8 mouse cellular contexts compared by ENCODE assay signal in genomic region chr2:84733579-84734300, GRCm38 (mm10). TPM values are rescaled to one million over a fixed set of nuclear protein-coding genes. Genes with fewer than 3 reads are reported as not detected.
DNase-seq lines count a peak whose midpoint lies in the region; ATAC-seq and TF ChIP-seq lines count a peak whose summit lies in the region.

TSS of gene Ypel4 (plus strand) at chr2:84734058.

- peak within 1 kb of the TSS; percentile 77 for H3K4me2 ChIP-seq in forebrain, embryonic 14.5 days (ENCODE audit: low read length)
- peak within 1 kb of the TSS; percentile 67 for H3K4me2 ChIP-seq in hindbrain, embryonic 15.5 days
- peak within 1 kb of the TSS; percentile 74 for H3K4me2 ChIP-seq in limb, embryonic 14.5 days (replicated peaks; ENCODE audit: low read depth, low read length, severe bottlenecking)

- peak within 1 kb of the TSS; percentile 45 for H3K27ac ChIP-seq in forebrain, embryonic 14.5 days (ENCODE audit: low read depth, low read length)
- peak within 1 kb of the TSS; percentile 87 for H3K27ac ChIP-seq in hindbrain, embryonic 15.5 days (replicated peaks)
- no peak within 1 kb of the TSS; the same call in 1 of the 2 replicates for H3K27ac ChIP-seq in limb, embryonic 14.5 days (replicated peaks; ENCODE audit: low read depth, low read length)

- ATAC-seq in forebrain, embryonic 14.5 days: peak; percentile 71
- peak; percentile 82 for ATAC-seq in hindbrain, embryonic 15.5 days (ENCODE audit: low FRiP score, low read depth)
- peak; percentile 48 for ATAC-seq in limb, embryonic 14.5 days (ENCODE audit: low FRiP score, low read depth)
- peak; percentile 37; the same call in 1 of the 2 replicates for ATAC-seq in monocyte, adult 5-6 weeks (replicated peaks; ENCODE audit: insufficient number of reproducible peaks, low FRiP score, low TSS enrichment, poor library complexity, severe bottlenecking)

- H3K9ac ChIP-seq in forebrain, embryonic 14.5 days (ENCODE audit: low read length): peak within 1 kb of the TSS; percentile 68
- H3K9ac ChIP-seq in hindbrain, embryonic 15.5 days: peak within 1 kb of the TSS; percentile 83
- peak within 1 kb of the TSS; percentile 52 for H3K9ac ChIP-seq in limb, embryonic 14.5 days (ENCODE audit: low read depth, low read length, severe bottlenecking)

- no peaks in the 10 kb centered on the region for H3K9me3 ChIP-seq in forebrain, embryonic 14.5 days (replicated peaks; ENCODE audit: control insufficient read depth, low read length)
- no peaks in the 10 kb centered on the region for H3K9me3 ChIP-seq in hindbrain, embryonic 15.5 days
- no peaks in the 10 kb centered on the region for H3K9me3 ChIP-seq in limb, embryonic 14.5 days (ENCODE audit: control insufficient read depth, low read length)

- WGBS in forebrain, embryonic 14.5 days: 6% methylated on average over 8 of the region's 8 CpGs
- 3% methylated on average over 8 of the region's 8 CpGs for WGBS in hindbrain, embryonic 15.5 days
- WGBS in limb, embryonic 14.5 days: 3% methylated on average over 8 of the region's 8 CpGs

- no peaks in the 10 kb centered on the region for H3K27me3 ChIP-seq in forebrain, embryonic 14.5 days (replicated peaks; ENCODE audit: control insufficient read depth, insufficient read depth, low read length)
- H3K27me3 ChIP-seq in hindbrain, embryonic 15.5 days: no peaks in the 10 kb centered on the region
- no peaks in the 10 kb centered on the region for H3K27me3 ChIP-seq in limb, embryonic 14.5 days (ENCODE audit: control insufficient read depth, insufficient read depth, low read length)

- peak within 1 kb of the TSS; percentile 38 for H3K4me3 ChIP-seq in forebrain, embryonic 14.5 days (ENCODE audit: low read depth, low read length)
- peak within 1 kb of the TSS; percentile 66 for H3K4me3 ChIP-seq in hindbrain, embryonic 15.5 days
- H3K4me3 ChIP-seq in limb, embryonic 14.5 days (replicated peaks; ENCODE audit: low read length): peak within 1 kb of the TSS; percentile 39

- no peaks in the 10 kb centered on the region for H3K36me3 ChIP-seq in forebrain, embryonic 14.5 days (ENCODE audit: control insufficient read depth, insufficient read depth, low read length)
- H3K36me3 ChIP-seq in hindbrain, embryonic 15.5 days: no peaks in the 10 kb centered on the region
- no peaks in the 10 kb centered on the region for H3K36me3 ChIP-seq in limb, embryonic 14.5 days (ENCODE audit: control insufficient read depth, insufficient read depth, low read length)

- no peak for TF ChIP-seq POLR2A in limb, embryonic 14.5 days (IDR thresholded peaks at IDR 0.05; ENCODE audit: borderline replicate concordance, extremely low read depth, insufficient read depth, insufficient read length)

- peak; percentile 65 to 70 for DNase-seq in kidney, postnatal 4 days
- DNase-seq in kidney, adult 8-10 months: no peak
- DNase-seq in cerebellum, adult 18-20 months: peak; percentile 84 to 94
- peak; percentile 78 for DNase-seq in forebrain, embryonic 14.5 days (ENCODE audit: low spot score)
- DNase-seq in limb, embryonic 14.5 days (ENCODE audit: low spot score): no peak
- DNase-seq in telencephalon, adult 2 months (ENCODE audit: low read depth, low spot score): peak; percentile 70

- H3K4me1 ChIP-seq in forebrain, embryonic 14.5 days (ENCODE audit: control insufficient read depth, insufficient read depth, low read length): peaks cover 42% of the 10 kb centered on the region
- peaks cover 52% of the 10 kb centered on the region for H3K4me1 ChIP-seq in hindbrain, embryonic 15.5 days (replicated peaks)
- H3K4me1 ChIP-seq in limb, embryonic 14.5 days (ENCODE audit: control insufficient read depth, insufficient read depth, low read length): peaks cover 36% of the 10 kb centered on the region

RNA-seq across cellular contexts. Expression of gene Ypel4, which starts in this region (rescaled TPM):
- 14.2 and 16.3 TPM in 2 replicates for polyA plus RNA-seq in forebrain, embryonic 14.5 days (2014; fragmentation: Nextera tagmentation; extraction: Ambion mirVana)
- polyA plus RNA-seq in hindbrain, embryonic 15.5 days (2015; fragmentation: Nextera tagmentation; extraction: Ambion mirVana): 18.9 and 19.8 TPM in 2 replicates
- polyA plus RNA-seq in limb, embryonic 14.5 days (2012; rRNA removed): 13.2 and 14.6 TPM in 2 replicates
- polyA plus RNA-seq in limb, embryonic 14.5 days (2014; fragmentation: Nextera tagmentation; extraction: Ambion mirVana): 7.4 and 9.0 TPM in 2 replicates
- total RNA-seq in monocyte, adult 5-6 weeks (2017): not detected in 3 replicates

Comparison
In these comparisons a context has a peak if more than half of its experiments do, and no peak if none do; other contexts are left out.
1. DNase-seq: peak in kidney, postnatal 4 days (2 of 2), cerebellum, adult 18-20 months (2 of 2), forebrain, embryonic 14.5 days (single experiment) and telencephalon, adult 2 months (single experiment); none in kidney, adult 8-10 months (0 of 2) and limb, embryonic 14.5 days (single experiment).
2. Peak in ATAC-seq in monocyte, adult 5-6 weeks; RNA of the gene not detected or under 1 TPM.
3. Peak in every context shown above with its lines, with median percentiles within 50 percentile points of each other: ATAC-seq, H3K4me2 ChIP-seq, H3K4me3 ChIP-seq and H3K9ac ChIP-seq.